Mouse (Mus musculus) midbrain, embryonic 14.5 days (tissue): ENCODE data around the gene Txndc5. TPM values are rescaled to one million over a fixed set of nuclear protein-coding genes. Genes with fewer than 3 reads are reported as not detected.
A peak's percentile ranks its signal among the peaks of the same experiment; 100 is the strongest.

Experiments
- ATAC-seq: fragments of 200-750 bp; cut with Nextera tagmentation; 2 replicates; pipeline ENCODE4 v1.8.0; 2017; ENCODE audit warnings: moderate number of reproducible peaks, moderate library complexity; ENCODE audit not compliant: low FRiP score, low TSS enrichment
- DNase-seq: peaks from one replicate; pipeline ENCODE4 v3.0.0-alpha.2; 2015
- H3K27ac ChIP-seq: fragments of 300-500 bp; sonication (generic); replicated peaks from 2 replicates; pipeline ENCODE4 v1.5.1; 2014; ENCODE audit warnings: mild to moderate bottlenecking, low read depth, low read length, moderate library complexity
- H3K27me3 ChIP-seq: fragments of 300-500 bp; sonication (generic); 2 replicates; pipeline ENCODE4 v1.6.1; 2014; ENCODE audit warnings: low read length, control low read depth, mixed read lengths; ENCODE audit not compliant: control insufficient read depth, insufficient read depth
- H3K36me3 ChIP-seq: fragments of 300-500 bp; sonication (generic); 2 replicates; pipeline ENCODE4 v1.6.1; 2014; ENCODE audit warnings: low read length, control low read depth; ENCODE audit not compliant: control insufficient read depth, insufficient read depth
- H3K4me1 ChIP-seq: fragments of 300-500 bp; sonication (generic); 2 replicates; pipeline ENCODE4 v1.6.1; 2014; ENCODE audit warnings: mild to moderate bottlenecking, antibody characterized with exemption, low read length, control low read depth; ENCODE audit not compliant: control insufficient read depth, insufficient read depth
- H3K4me2 ChIP-seq: fragments of 300-500 bp; sonication (generic); 2 replicates; pipeline ENCODE4 v1.6.1; 2014; ENCODE audit warnings: mild to moderate bottlenecking, low read length, moderate library complexity
- H3K4me3 ChIP-seq: fragments of 300-500 bp; sonication (generic); replicated peaks from 2 replicates; pipeline ENCODE4 v1.5.1; 2014; ENCODE audit warnings: low read depth, low read length
- H3K9ac ChIP-seq: fragments of 300-500 bp; sonication (generic); replicated peaks from 2 replicates; pipeline ENCODE4 v1.6.1; 2014; ENCODE audit warnings: mild to moderate bottlenecking, low read length, moderate library complexity
- H3K9me3 ChIP-seq: fragments of 300-500 bp; sonication (generic); 2 replicates; pipeline ENCODE4 v1.6.1; 2016; ENCODE audit warnings: low read length, control low read depth, mixed read lengths; ENCODE audit not compliant: control insufficient read depth
- WGBS: fragments of 180-500 bp; shearing (Covaris S2); extraction: QIAGEN DNeasy Blood & Tissue Kit; methylation state at CpG from one replicate; pipeline ENCODE4 v1.1.7; 2014; 5-methylcytosine and 5-hydroxymethylcytosine counted together
- polyA plus RNA-seq: library from polyadenylated mRNA; unstranded; fragments of >200 nt; fragmentation: Nextera tagmentation; extraction: Ambion mirVana; gene quantifications from 2 replicates; pipeline ENCODE4 v1.2.1, GENCODE M21; 2014

Txndc5 gene
- polyA plus RNA-seq, 1 experiment from 2014 or later = 81.9 TPM

GRCm38 (mm10) chr13:38520299-38520698 lies 8.3 kb downstream of the Txndc5 start:
- Histone ChIP-seq H3K4me1 (no peaks in the 10 kb centered on the region), H3K9me3 (no peaks in the 10 kb centered on the region), H3K27ac (no peak overlapping the region), H3K9ac (no peak overlapping the region), H3K4me3 (no peak overlapping the region), H3K36me3 (peaks cover 47% of the 10 kb centered on the region), H3K27me3 (no peaks in the 10 kb centered on the region), H3K4me2 (no peak overlapping the region)
- ATAC-seq (no peak), DNase-seq (no peak)
- WGBS = 95% methylated on average over 11 of the region's 11 CpGs

- Histone ChIP-seq H3K4me1 (no peaks in the 10 kb centered on the region), H3K4me2 (no peak overlapping the region), H3K9ac (no peak overlapping the region), H3K27ac (no peak overlapping the region), H3K4me3 (no peak overlapping the region), H3K27me3 (no peaks in the 10 kb centered on the region), H3K36me3 (peaks cover 57% of the 10 kb centered on the region), H3K9me3 (no peaks in the 10 kb centered on the region)
- DNase-seq = no peak
- ATAC-seq = no peak
- WGBS = 94% methylated on average over 11 of the region's 11 CpGs
Measured at GRCm38 (mm10) chr13:38516582-38516981, 12.0 kb downstream of the Txndc5 start.

GRCm38 (mm10) chr13:38515845-38516244 lies 12.8 kb downstream of the Txndc5 start:
- Histone ChIP-seq H3K4me2 (no peak overlapping the region), H3K9ac (no peak overlapping the region), H3K4me1 (no peaks in the 10 kb centered on the region), H3K36me3 (peaks cover 52% of the 10 kb centered on the region), H3K27me3 (no peaks in the 10 kb centered on the region), H3K9me3 (no peaks in the 10 kb centered on the region), H3K4me3 (no peak overlapping the region), H3K27ac (no peak overlapping the region)
- WGBS = 87% methylated on average over 3 of the region's 3 CpGs
- ATAC-seq (no peak), DNase-seq (no peak)

GRCm38 (mm10) chr13:38515431-38515830 lies 13.2 kb downstream of the Txndc5 start:
- H3K4me3 ChIP-seq = no peak overlapping the region
- H3K36me3 ChIP-seq = peaks cover 54% of the 10 kb centered on the region
- 92% methylated on average over 2 of the region's 2 CpGs for WGBS
- no peaks in the 10 kb centered on the region for H3K27me3 ChIP-seq
- ATAC-seq (no peak), DNase-seq (no peak)
- H3K4me1 ChIP-seq = no peaks in the 10 kb centered on the region
- no peaks in the 10 kb centered on the region for H3K9me3 ChIP-seq
- no peak overlapping the region for H3K4me2 ChIP-seq
- no peak overlapping the region for H3K27ac ChIP-seq
- no peak overlapping the region for H3K9ac ChIP-seq

GRCm38 (mm10) chr13:38513921-38514320 lies 14.7 kb downstream of the Txndc5 start:
- no peak overlapping the region for H3K4me2 ChIP-seq
- H3K27me3 ChIP-seq = no peaks in the 10 kb centered on the region
- H3K9ac ChIP-seq = no peak overlapping the region
- H3K4me3 ChIP-seq = no peak overlapping the region
- H3K36me3 ChIP-seq = peaks cover 53% of the 10 kb centered on the region
- H3K27ac ChIP-seq = no peak overlapping the region
- WGBS = 97% methylated on average over 7 of the region's 7 CpGs
- DNase-seq (no peak), ATAC-seq (no peak)
- no peaks in the 10 kb centered on the region for H3K4me1 ChIP-seq
- no peaks in the 10 kb centered on the region for H3K9me3 ChIP-seq

- Histone ChIP-seq H3K4me3 (no peak overlapping the region), H3K4me2 (no peak overlapping the region), H3K9me3 (no peaks in the 10 kb centered on the region), H3K9ac (no peak overlapping the region), H3K36me3 (peaks cover 42% of the 10 kb centered on the region), H3K27me3 (no peaks in the 10 kb centered on the region), H3K4me1 (no peaks in the 10 kb centered on the region), H3K27ac (no peak overlapping the region)
- ATAC-seq (no peak), DNase-seq (no peak)
- 88% methylated on average over 10 of the region's 10 CpGs for WGBS
Measured at GRCm38 (mm10) chr13:38511979-38512378, 16.6 kb downstream of the Txndc5 start.

GRCm38 (mm10) chr13:38509681-38510341 lies 18.8 kb downstream of the Txndc5 start:
- Histone ChIP-seq H3K27ac (0 out of 2 replicates have a peak overlapping the region, but pooled peaks have one; percentile 20), H3K4me2 (no peak overlapping the region), H3K9ac (no peak overlapping the region), H3K36me3 (peaks cover 43% of the 10 kb centered on the region), H3K4me1 (no peaks in the 10 kb centered on the region), H3K4me3 (no peak overlapping the region), H3K9me3 (no peaks in the 10 kb centered on the region), H3K27me3 (no peaks in the 10 kb centered on the region)
- WGBS = 92% methylated on average over 8 of the region's 8 CpGs
- no peak for ATAC-seq
- no peak for DNase-seq

- Histone ChIP-seq H3K27ac (no peak overlapping the region), H3K9me3 (no peaks in the 10 kb centered on the region), H3K9ac (no peak overlapping the region), H3K4me3 (no peak overlapping the region), H3K27me3 (no peaks in the 10 kb centered on the region), H3K4me1 (no peaks in the 10 kb centered on the region), H3K4me2 (no peak overlapping the region), H3K36me3 (peaks cover 53% of the 10 kb centered on the region)
- 96% methylated on average over 10 of the region's 10 CpGs for WGBS
- no peak for DNase-seq
- no peak for ATAC-seq
Measured at GRCm38 (mm10) chr13:38506936-38507335, 21.7 kb downstream of the Txndc5 start.

- Histone ChIP-seq H3K4me1 (no peaks in the 10 kb centered on the region), H3K9ac (no peak overlapping the region), H3K36me3 (peaks cover 55% of the 10 kb centered on the region), H3K4me2 (no peak overlapping the region), H3K27ac (no peak overlapping the region), H3K9me3 (no peaks in the 10 kb centered on the region), H3K4me3 (no peak overlapping the region), H3K27me3 (no peaks in the 10 kb centered on the region)
- 85% methylated on average over 8 of the region's 8 CpGs for WGBS
- ATAC-seq (no peak), DNase-seq (peak; percentile 57)
Measured at GRCm38 (mm10) chr13:38506320-38506719, 22.3 kb downstream of the Txndc5 start.
